Comparison of ENCODE assay signal across 13 mouse cellular contexts in the genomic region with DNA sequence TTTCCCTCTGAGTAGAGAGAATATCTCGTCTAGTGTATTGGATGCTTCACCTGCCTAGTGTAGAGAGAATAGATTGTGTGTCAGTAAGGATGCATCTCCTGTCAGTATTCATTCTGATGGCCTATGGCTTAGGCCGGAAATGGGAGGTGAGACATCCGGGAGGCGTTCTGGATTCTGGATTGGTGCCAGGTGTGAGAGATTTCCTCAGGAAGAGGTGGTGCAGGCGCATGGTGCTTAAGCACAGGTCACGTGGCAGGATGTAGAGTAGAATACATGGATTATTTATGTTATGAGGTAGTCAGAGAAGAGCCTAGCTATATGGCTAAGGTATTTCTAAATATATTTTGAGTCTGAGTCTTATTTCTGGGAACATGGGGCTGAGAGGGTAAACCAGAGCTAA. TPM values are rescaled to one million over a fixed set of nuclear protein-coding genes. Genes with fewer than 3 reads are reported as not detected.
A peak's percentile ranks its signal among the peaks of the same experiment; 100 is the strongest.
DNase-seq lines count a peak whose midpoint lies in the region; TF ChIP-seq lines count a peak whose summit lies in the region.
"Had no signal": no experiment of that assay in that cellular context is flagged by ENCODE, and none has a peak within 500 bp of the region (broad histone marks: within the 10 kb centered on the region; RNA-seq: fewer than 3 reads in every experiment).

No protein-coding gene starts in this region.

- WGBS in kidney, adult 2 months = 67% methylated on average over 6 of the region's 6 CpGs

- intact Hi-C loops in heart, postnatal 25 days (cut with DNase I) = no loop called here

- H3K4me3 ChIP-seq in kidney, adult 2 months (ENCODE audit: insufficient read depth, low read depth, low read length) = no peak overlapping the region
- H3K4me3 ChIP-seq: embryonic facial prominence, embryonic 13.5 days; hindbrain, embryonic 13.5 days; limb, embryonic 12.5 days; midbrain, embryonic 10.5 days had no signal

- no peaks in the 10 kb centered on the region for H3K27me3 ChIP-seq in kidney, adult 2 months (replicated peaks; ENCODE audit: control insufficient read depth, insufficient read depth, low read length)
- H3K27me3 ChIP-seq: embryonic facial prominence, embryonic 13.5 days; hindbrain, embryonic 13.5 days; limb, embryonic 12.5 days had no signal

- H3K27ac ChIP-seq in kidney, adult 2 months (ENCODE audit: insufficient read depth, low read depth, low read length) = no peak overlapping the region
- H3K27ac ChIP-seq: embryonic facial prominence, embryonic 13.5 days; hindbrain, embryonic 13.5 days; limb, embryonic 12.5 days; midbrain, embryonic 10.5 days had no signal

- H3K36me3 ChIP-seq in kidney, adult 2 months (ENCODE audit: control insufficient read depth, insufficient read depth, low read length) = no peaks in the 10 kb centered on the region

- H3K4me1 ChIP-seq in kidney, adult 2 months (ENCODE audit: control insufficient read depth, insufficient read depth, low read length) = no peaks in the 10 kb centered on the region

- TF ChIP-seq CTCF in kidney, adult 2 months (conservative IDR thresholded peaks at IDR 0.05; ENCODE audit: insufficient read depth, insufficient read length, low read depth, low read length) = no peak

- DNase-seq in cerebellum, adult 9-10 months = peak; percentile 14
- no peak for DNase-seq in cerebellum, adult 11 months
- DNase-seq in kidney, adult 2 months = peak; percentile 54
- no peak for DNase-seq in kidney, postnatal 4 days
- DNase-seq in heart, postnatal 25 days (ENCODE audit: low spot score) = peak; percentile 11
- peak; percentile 32 for DNase-seq in lung, postnatal 36 days
- DNase-seq in layer of hippocampus, adult 18-20 months (ENCODE audit: low spot score in 2 of 2) = no peak
- DNase-seq: B cell, adult 2 months; layer of hippocampus, postnatal 36 days had no signal

- no peak for TF ChIP-seq POLR2A in kidney, adult 2 months (IDR thresholded peaks at IDR 0.05; ENCODE audit: low read depth, low read length)

RNA-seq across cellular contexts. Expression of gene Dctd, which starts 15.7 kb away (rescaled TPM):
- 1.3 and 1.8 TPM in 2 replicates for polyA plus RNA-seq in kidney, adult 2 months (2012; rRNA removed)
- 1 to 10 TPM; 1.7 to 1.8 TPM for total RNA-seq in heart, postnatal 25 days (2021)
- total RNA-seq in layer of hippocampus, adult 18-20 months (2021) = 1 to 10 TPM; 6.3 to 6.9 TPM

Comparison
In these comparisons a context has a peak if more than half of its experiments do, and no peak if none do; other contexts are left out.
1. DNase-seq: peak in cerebellum, adult 9-10 months (single experiment), kidney, adult 2 months (single experiment), heart, postnatal 25 days (single experiment) and lung, postnatal 36 days (single experiment); none in cerebellum, adult 11 months (single experiment), kidney, postnatal 4 days (0 of 2) and layer of hippocampus, adult 18-20 months (0 of 2).